Mouse (Mus musculus) retina, postnatal 7 days (tissue): ENCODE measurements around the gene Epha10.
"Not testable (repeated sequence)": the region's sequence is repeated elsewhere in the genome, so short reads cannot be mapped to it uniquely, and the experiment has no call there.

ENCODE experiments used
- DNase-seq: peaks from one replicate; pipeline ENCODE4 v3.0.0-alpha.2; 2012; ENCODE audit warnings: low read depth, low spot score

Epha10 gene

GRCm38 (mm10) chr4:124894508-124895428, 14.1 kb downstream of the Epha10 start:
- DNase-seq, result no peak

- no peak for DNase-seq
Observed at GRCm38 (mm10) chr4:124898428-124898827, 17.7 kb downstream of the Epha10 start.

- DNase-seq, result no peak
Observed at GRCm38 (mm10) chr4:124899906-124900305, 19.2 kb downstream of the Epha10 start.

DNA sequence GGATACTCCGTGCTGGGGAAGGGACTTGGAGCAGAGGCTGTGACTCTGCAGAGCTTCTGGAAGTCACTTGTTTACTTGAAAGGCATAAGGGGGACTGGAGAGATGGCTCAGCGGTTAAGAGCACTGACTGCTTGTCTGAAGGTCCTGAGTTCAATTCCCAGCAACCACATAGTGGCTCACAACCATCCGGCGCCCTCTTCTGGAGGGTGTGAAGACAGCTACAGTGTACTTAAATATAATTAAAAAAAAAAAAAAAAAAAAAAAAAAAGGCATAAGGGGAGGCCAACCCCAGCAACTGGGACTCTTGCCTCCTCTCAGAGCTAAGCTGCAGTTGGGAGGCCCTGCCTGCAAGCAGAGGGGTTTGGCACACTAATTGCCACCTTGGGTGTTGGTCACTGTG, 24.7 kb downstream of the Epha10 start:
- no peak for DNase-seq

DNA sequence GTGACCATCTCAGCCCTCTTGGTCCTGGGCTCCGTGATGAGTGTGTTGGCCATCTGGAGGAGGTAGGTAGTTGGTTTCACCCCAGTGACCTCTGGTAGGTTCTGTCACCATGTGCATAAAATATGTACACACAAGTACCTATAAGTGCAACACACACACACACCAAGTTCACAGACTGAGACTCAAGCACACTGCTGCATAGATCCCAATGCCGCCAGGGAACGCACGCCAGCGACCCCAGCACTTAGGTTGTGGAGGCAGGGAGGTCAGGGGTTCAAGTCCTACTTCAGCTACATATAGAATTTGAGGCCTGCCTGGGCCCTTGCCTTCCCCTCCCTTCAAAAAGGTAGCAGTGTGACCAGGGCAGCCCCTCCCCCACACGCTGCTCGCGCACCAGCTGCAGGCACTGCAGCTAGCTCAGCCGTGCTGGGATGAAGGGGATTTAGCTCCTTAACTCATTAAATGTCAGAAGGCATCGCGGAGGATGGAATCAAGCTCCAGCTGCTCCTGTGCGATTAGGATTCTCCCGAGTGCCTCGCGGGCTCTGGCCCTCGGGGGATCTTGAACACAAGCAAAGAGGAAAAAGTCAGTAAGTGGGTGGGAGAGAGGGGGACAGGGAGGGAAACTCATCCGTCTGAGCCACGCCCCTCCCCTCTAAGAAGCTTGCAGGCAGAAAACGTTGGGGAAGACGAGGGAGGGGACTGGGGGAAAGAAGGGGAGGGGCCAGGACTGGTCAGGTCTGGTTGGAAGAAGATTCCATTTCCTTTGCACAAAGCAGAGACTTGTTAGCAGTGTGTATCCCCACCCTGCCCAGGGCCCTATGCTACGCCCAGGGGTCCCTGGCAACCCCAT, 25.5 kb downstream of the Epha10 start:
- peak; percentile 77 for DNase-seq

DNA sequence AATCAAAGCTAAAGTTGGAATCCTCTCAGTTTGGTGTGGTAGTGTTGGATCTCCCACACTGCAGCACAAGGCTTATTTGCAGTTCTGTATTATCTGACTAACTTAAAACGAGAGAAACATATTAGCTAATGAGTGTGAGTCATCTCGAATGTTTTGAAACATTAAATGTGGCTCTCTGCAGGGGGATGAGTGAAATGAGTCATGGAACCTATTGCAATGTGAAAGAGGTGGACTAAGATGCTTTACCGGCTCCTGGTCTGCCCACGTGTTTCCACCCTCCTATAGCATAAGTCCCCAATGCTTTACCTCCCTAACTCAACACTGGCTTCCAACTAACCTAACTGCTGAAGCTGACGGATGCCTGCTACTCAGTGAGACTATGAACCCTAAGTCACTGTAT, 47.4 kb downstream of the Epha10 start:
- DNase-seq, result no peak

DNA sequence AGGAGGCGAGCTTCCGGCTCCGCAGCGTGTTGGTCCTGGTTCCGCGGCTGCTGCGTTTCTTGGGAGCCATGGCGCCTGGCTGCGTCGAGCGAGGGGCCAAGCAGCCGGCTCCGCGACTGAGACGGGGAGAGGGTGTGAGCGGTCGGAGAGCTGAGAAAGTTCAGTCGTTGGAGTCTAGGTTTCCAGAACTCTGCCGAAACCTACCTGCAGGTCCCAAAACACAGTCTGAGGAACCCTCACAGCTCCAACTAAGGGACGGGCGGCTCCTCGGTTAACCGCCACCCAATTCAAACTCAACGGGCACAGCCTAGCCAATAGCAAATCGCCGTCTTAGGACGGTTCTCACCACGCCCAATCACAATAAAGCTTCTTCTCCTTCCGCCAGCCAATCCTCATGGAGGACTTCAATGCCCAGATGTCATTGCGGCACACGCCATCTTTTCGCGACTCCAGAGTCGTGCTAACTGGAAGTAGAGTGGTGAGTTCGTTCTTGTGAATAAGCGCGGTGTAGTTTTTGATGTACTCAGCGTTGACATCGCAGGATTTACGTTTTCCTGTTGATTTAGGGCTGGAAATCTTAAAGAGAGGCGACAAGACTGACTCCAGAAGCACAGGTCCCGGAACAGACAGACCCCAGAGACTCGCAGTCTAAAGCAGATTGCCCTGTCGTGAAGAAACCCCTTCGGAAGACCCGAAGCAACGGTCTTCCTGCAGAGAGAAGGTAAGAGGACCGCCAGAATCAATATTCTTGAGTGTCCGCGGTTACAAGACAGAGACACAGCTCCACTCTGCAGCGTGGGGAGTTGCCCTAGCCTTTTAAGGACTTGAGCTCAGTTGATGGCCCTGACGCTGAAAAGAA, 56.1 kb downstream of the Epha10 start, which contains the start of gene 9930104L06Rik:
9930104L06Rik (plus strand) TSS at position 436 of the 859 bp plus-strand sequence.
- peak; percentile 94 for DNase-seq

DNA sequence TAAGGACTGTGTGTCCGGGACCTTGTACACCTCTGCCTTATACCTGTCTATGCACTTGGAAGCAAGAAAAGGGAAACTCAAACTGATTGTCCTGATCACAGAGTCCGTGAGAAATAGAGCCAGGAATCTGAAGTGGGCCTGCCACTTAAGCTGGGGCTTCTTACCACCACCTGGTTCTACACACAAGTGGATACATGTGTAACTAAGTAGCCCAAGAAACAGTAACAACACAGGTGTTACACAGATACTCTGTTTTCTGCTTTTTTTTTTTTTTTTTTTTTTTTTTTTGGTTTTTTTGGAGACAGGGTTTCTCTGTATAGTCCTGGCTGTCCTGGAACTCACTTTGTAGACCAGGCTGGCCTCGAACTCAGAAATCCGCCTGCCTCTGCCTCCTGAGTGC, 58.5 kb downstream of the Epha10 start, which contains the start of gene Cdca8:
Cdca8 (minus strand) TSS at position 101 of the 400 bp plus-strand sequence.
- not testable (repeated sequence) for DNase-seq

- DNase-seq, result peak; percentile 69
Observed at GRCm38 (mm10) chr4:124943022-124943421, 62.3 kb downstream of the Epha10 start.

GRCm38 (mm10) chr4:124943781-124944180, 63.1 kb downstream of the Epha10 start:
- DNase-seq, result no peak

GRCm38 (mm10) chr4:124944961-124945360, 64.3 kb downstream of the Epha10 start:
- DNase-seq, result no peak

- no peak for DNase-seq
Observed at GRCm38 (mm10) chr4:124949488-124949887, 68.8 kb downstream of the Epha10 start.

GRCm38 (mm10) chr4:124950181-124951035, 69.7 kb downstream of the Epha10 start:
- no peak for DNase-seq

- DNase-seq, result no peak
Observed at GRCm38 (mm10) chr4:124951036-124951433, 70.3 kb downstream of the Epha10 start.

DNA sequence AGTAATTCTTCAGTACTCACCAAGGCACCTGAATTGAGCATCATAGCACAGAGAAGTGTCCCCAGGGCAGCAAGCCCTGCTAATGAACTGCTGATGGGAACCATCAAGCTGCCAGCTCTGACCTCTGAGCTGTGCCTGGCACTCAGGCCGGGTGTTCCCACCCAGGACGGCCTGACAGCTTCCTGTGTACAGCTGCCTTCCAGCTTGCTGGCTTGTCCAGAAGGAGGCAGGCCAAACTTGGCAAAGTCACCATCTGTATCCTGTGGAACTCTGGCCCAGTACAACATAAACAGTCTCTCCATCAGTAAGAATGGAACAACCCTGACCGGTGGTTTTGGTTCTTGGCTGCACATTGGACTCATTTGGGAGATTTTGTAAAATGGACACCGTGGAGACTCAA, 72.8 kb downstream of the Epha10 start:
- no peak for DNase-seq

- DNase-seq, result no peak
Observed at GRCm38 (mm10) chr4:124957284-124957683, 76.6 kb downstream of the Epha10 start.

DNA sequence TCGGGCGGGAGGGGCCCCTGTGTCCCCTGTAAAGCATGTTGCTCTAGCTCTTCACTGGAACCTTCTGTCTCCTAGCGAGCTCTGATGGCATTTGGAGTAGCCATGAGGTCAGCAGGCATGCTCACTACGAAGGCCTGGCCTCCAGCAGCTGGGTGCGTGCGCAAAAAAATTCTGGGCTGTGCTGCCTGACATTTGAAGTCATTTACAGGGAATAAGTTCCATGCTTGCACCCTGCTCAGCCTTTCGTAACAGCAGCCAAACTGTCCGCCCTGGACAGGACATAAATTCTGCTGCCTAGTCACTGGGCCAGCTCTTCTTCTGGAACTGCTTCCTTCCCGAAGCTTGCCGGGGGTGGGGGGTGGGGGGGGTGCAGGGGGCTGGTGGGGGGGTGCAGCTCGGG, 78.4 kb downstream of the Epha10 start:
- DNase-seq, result no peak

DNA sequence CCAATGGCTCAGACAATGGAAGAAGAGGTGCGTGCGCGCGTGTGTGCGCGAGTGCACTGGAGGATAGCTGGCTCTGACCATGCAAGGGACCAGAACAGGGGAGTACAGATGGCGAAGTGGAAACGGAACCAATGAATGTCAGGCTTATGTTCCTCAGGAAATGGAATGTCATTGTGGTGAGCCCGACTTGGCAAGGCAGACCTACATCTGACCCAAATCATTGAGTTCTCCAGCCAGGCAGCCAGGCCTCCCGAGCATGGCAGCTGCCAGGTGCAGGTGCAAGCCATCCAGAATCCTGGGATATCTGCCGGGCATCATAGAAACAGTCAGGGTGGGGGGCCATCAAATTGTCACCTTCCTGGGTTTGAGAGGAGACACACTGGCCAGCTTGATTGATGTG, 80.2 kb downstream of the Epha10 start:
- DNase-seq, result no peak

DNA sequence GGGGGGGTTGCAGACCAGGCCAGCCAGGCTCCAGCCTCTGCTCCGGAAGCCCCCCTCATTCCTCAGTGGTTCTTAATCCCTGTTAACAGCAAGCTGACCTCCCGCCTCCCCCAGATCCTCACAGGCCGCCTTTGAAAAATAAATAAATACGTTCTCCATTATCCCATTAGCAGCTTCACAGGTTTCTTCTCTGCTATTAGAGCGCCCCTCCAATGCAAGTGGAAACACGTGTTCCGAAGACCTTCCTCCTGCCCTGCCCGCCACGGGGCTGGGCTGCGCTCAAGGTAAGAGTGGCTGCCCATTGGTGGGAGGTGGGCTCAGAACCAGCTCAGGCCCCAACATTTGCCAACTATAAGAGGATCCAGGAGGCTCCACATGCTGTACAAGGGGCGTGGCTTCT, 81.9 kb downstream of the Epha10 start:
- DNase-seq, result no peak

GRCm38 (mm10) chr4:124964912-124965599, 84.4 kb downstream of the Epha10 start:
- no peak for DNase-seq
